Mouse (Mus musculus) small intestine, adult 2 months (tissue): ENCODE data around the gene Tnfsf10. TPM values are rescaled to one million over a fixed set of nuclear protein-coding genes. Genes with fewer than 3 reads are reported as not detected.

Source experiments
- H3K27ac ChIP-seq: fragments of 200-500 bp; 2 replicates; pipeline ENCODE4 v1.5.1; 2012; ENCODE audit warnings: low read depth, low read length, control low read depth, inconsistent platforms; ENCODE audit not compliant: insufficient read depth
- H3K27me3 ChIP-seq: fragments of 200-500 bp; 2 replicates; pipeline ENCODE4 v1.6.1; 2012; ENCODE audit warnings: mild to moderate bottlenecking, moderate library complexity, low read length, inconsistent platforms; ENCODE audit not compliant: control insufficient read depth, insufficient read depth
- H3K36me3 ChIP-seq: fragments of 200-500 bp; 2 replicates; pipeline ENCODE4 v1.6.1; 2012; ENCODE audit warnings: mild to moderate bottlenecking, low read length, control low read depth, inconsistent platforms; ENCODE audit not compliant: control insufficient read depth, insufficient read depth
- H3K4me1 ChIP-seq: fragments of 200-500 bp; 2 replicates; pipeline ENCODE4 v1.6.1; 2012; ENCODE audit warnings: low read length, inconsistent platforms, mixed read lengths; ENCODE audit not compliant: control insufficient read depth, insufficient read depth, insufficient read length
- H3K4me3 ChIP-seq: fragments of 200-500 bp; 2 replicates; pipeline ENCODE4 v1.5.1; 2012; ENCODE audit warnings: low read depth, mild to moderate bottlenecking, control low read depth, inconsistent platforms, low read length, moderate library complexity
- CTCF ChIP-seq: fragments of 200-500 bp; IDR thresholded peaks from 2 replicates; pipeline ENCODE4 v1.5.1; 2012; ENCODE audit warnings: low read depth, mild to moderate bottlenecking, control low read depth, inconsistent platforms, low read length, moderate library complexity, mixed read lengths; ENCODE audit not compliant: insufficient replicate concordance, insufficient read length; ENCODE audit errors: extremely low read depth
- POLR2A ChIP-seq: fragments of 200-500 bp; IDR thresholded peaks from 2 replicates; pipeline ENCODE4 v1.6.1; 2012; ENCODE audit warnings: low read depth, mild to moderate bottlenecking, control low read depth, inconsistent platforms, low read length, moderate library complexity
- WGBS: fragments of 180-500 bp; shearing (Covaris S2); methylation state at CpG from one replicate; pipeline ENCODE4 v1.1.7; 2018; 5-methylcytosine and 5-hydroxymethylcytosine counted together
- polyA plus RNA-seq: library from polyadenylated mRNA; depleted of rRNA; stranded (reverse); fragments of >200 nt; gene quantifications from 2 replicates; pipeline ENCODE4 v1.2.3, GENCODE M21; 2012

Tnfsf10 gene
- polyA plus RNA-seq, 1 experiment, result 10.0 TPM

GRCm38 (mm10) chr3:27342462-27342861 is 25.6 kb downstream of the Tnfsf10 start:
- peaks cover 8% of the 10 kb centered on the region for H3K36me3 ChIP-seq
- H3K27me3 ChIP-seq, result no peaks in the 10 kb centered on the region
- H3K4me3 ChIP-seq, result no peak overlapping the region
- H3K27ac ChIP-seq, result no peak overlapping the region
- 60% methylated on average over 6 of the region's 6 CpGs for WGBS
- TF ChIP-seq CTCF (no peak), POLR2A (no peak)
- H3K4me1 ChIP-seq, result no peaks in the 10 kb centered on the region

GRCm38 (mm10) chr3:27345526-27345925 is 28.7 kb downstream of the Tnfsf10 start:
- H3K4me1 ChIP-seq, result peaks cover 1% of the 10 kb centered on the region; the same call in 1 of the 2 replicates
- peak; percentile 85 for TF ChIP-seq CTCF
- TF ChIP-seq POLR2A, result no peak
- no peak overlapping the region for H3K27ac ChIP-seq
- H3K27me3 ChIP-seq, result no peaks in the 10 kb centered on the region
- H3K4me3 ChIP-seq, result no peak overlapping the region
- peaks cover 1% of the 10 kb centered on the region; the same call in 1 of the 2 replicates for H3K36me3 ChIP-seq
- 29% methylated on average over 6 of the region's 6 CpGs for WGBS

GRCm38 (mm10) chr3:27348462-27348861 is 31.6 kb downstream of the Tnfsf10 start:
- Histone ChIP-seq H3K4me1 (peaks cover 1% of the 10 kb centered on the region; the same call in 1 of the 2 replicates), H3K36me3 (no peaks in the 10 kb centered on the region), H3K27ac (no peak overlapping the region), H3K27me3 (no peaks in the 10 kb centered on the region), H3K4me3 (no peak overlapping the region)
- whole genome bisulfite sequencing, result 76% methylated on average over 5 of the region's 5 CpGs
- no peak for TF ChIP-seq POLR2A
- no peak for TF ChIP-seq CTCF

GRCm38 (mm10) chr3:27351105-27351504 is 34.3 kb downstream of the Tnfsf10 start:
- WGBS, result 77% methylated on average over 9 of the region's 9 CpGs
- H3K36me3 ChIP-seq, result no peaks in the 10 kb centered on the region

GRCm38 (mm10) chr3:27359100-27359720 is 42.4 kb downstream of the Tnfsf10 start:
- H3K27ac ChIP-seq, result no peak overlapping the region
- H3K27me3 ChIP-seq, result no peaks in the 10 kb centered on the region; the same call in 1 of the 2 replicates
- 79% methylated on average over 2 of the region's 2 CpGs for WGBS
- no peak overlapping the region for H3K4me3 ChIP-seq
- TF ChIP-seq CTCF, result no peak
- no peak for TF ChIP-seq POLR2A
- no peaks in the 10 kb centered on the region for H3K4me1 ChIP-seq
- H3K36me3 ChIP-seq, result no peaks in the 10 kb centered on the region

More at GRCm38 (mm10) chr3:27351105-27351504, 34.3 kb downstream of the Tnfsf10 start:
- no peak for TF ChIP-seq POLR2A
- no peak for TF ChIP-seq CTCF
- peaks cover 1% of the 10 kb centered on the region; the same call in 1 of the 2 replicates for H3K4me1 ChIP-seq
- H3K27me3 ChIP-seq, result no peaks in the 10 kb centered on the region
- no peak overlapping the region for H3K27ac ChIP-seq
- H3K4me3 ChIP-seq, result no peak overlapping the region

GRCm38 (mm10) chr3:27370125-27370524 is 53.3 kb downstream of the Tnfsf10 start:
- Histone ChIP-seq H3K27me3 (peaks cover 26% of the 10 kb centered on the region), H3K36me3 (no peaks in the 10 kb centered on the region), H3K27ac (no peak overlapping the region), H3K4me3 (no peak overlapping the region), H3K4me1 (peaks cover 3% of the 10 kb centered on the region; the same call in 1 of the 2 replicates)
- 5% methylated on average over 10 of the region's 10 CpGs for WGBS
- TF ChIP-seq CTCF (no peak), POLR2A (no peak)

- H3K27me3 ChIP-seq, result peaks cover 26% of the 10 kb centered on the region
- peaks cover 3% of the 10 kb centered on the region; the same call in 1 of the 2 replicates for H3K4me1 ChIP-seq
- no peak overlapping the region for H3K27ac ChIP-seq
- no peaks in the 10 kb centered on the region for H3K36me3 ChIP-seq
- TF ChIP-seq POLR2A, result no peak
- no peak for TF ChIP-seq CTCF
- 9% methylated on average over 20 of the region's 20 CpGs for WGBS
- H3K4me3 ChIP-seq, result 0 out of 2 replicates have a peak overlapping the region, but pooled peaks have one; percentile 1
Measured at GRCm38 (mm10) chr3:27370582-27371275, 53.9 kb downstream of the Tnfsf10 start.
